Mouse (Mus musculus): ENCODE measurements at regions not wholly inside any gene's neighbourhood (a gene's known extent, or its start where the extent isn't known, plus 50 kb on each side); places are given as distances from the start of the nearest gene placed in this dataset.

DNA sequence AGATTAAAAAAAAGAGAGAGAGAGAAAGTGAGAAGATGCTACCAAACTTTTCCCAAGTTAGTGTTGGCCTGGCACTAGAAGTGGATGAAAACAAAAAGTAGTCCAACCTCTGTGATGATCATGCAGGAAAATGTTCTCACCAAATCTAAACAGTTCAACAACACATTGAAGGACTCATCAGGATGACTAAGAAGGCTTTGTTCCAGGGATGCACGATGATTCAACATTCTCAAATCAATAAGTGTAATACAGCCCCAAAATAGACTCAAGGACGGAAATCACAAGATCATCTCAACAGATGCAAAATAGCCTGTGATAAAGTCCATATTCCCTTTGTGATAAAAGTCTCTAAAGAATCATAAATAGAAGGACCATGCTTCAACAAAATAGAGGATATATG, 106.3 kb downstream of the Cysltr2 start:
- no peak for DNase-seq (ENCODE audit: low spot score)

DNA sequence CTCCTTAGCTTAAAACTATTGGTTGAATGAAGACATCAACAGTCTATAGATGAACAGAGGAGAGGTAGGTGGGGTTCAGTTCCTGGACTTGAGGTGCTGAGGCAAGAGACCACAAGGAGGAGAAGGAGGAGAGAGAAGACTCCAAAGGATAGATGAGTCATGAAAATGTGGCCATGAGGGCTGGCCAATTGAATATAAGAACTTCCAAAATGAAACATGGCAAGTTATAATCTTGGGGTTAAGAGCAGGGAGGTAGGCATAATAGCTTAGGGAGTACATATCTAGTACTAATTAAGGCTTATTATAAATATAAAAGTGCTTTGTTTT, 109.9 kb downstream of the Cysltr2 start:
- DNase-seq (ENCODE audit: low spot score) = no peak

- DNase-seq (ENCODE audit: low spot score) = no peak
Measured at GRCm38 (mm10) chr14:72938382-72939066, 110.4 kb downstream of the Cysltr2 start.

DNA sequence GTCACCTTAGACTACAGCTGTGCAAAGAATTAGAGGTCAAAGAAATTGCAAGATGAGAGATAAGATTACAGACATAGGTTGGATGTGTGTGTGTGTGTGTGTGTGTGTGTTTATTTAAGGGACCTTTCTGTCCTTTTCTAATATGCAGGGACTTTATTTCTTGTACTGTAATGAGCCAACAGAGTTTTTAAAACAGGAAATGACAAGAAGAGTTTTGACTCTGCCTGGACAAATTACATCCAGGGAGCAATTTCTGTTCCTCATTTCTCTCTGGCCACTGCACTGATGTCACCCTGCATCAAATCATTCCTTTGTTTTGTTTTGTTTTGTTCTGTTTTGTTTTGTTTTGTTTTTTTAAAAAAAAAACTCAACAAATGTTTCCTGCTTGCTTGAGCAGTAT, 115.3 kb downstream of the Cysltr2 start:
- no peak for DNase-seq (ENCODE audit: low spot score)

DNA sequence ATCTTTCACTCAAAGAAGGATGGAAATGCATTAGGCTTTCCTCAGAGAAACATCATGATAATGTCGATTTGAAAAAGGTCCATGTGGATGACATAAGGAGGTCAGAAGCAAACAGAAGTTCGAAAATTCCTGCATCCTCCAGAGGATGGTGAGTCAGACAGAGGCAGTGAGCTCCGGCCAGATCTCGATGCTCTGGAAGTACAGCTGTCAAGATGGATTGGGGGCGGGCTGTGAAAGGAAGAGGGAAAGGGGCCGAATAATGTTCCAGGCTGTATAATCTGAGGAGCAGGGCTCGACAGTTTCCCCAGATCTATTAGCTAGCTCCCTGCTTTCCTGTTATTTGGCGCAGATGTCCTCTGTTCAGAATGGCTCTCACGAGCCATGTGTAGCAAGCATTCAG, 116.6 kb downstream of the Cysltr2 start:
- DNase-seq (ENCODE audit: low spot score) = no peak

DNA sequence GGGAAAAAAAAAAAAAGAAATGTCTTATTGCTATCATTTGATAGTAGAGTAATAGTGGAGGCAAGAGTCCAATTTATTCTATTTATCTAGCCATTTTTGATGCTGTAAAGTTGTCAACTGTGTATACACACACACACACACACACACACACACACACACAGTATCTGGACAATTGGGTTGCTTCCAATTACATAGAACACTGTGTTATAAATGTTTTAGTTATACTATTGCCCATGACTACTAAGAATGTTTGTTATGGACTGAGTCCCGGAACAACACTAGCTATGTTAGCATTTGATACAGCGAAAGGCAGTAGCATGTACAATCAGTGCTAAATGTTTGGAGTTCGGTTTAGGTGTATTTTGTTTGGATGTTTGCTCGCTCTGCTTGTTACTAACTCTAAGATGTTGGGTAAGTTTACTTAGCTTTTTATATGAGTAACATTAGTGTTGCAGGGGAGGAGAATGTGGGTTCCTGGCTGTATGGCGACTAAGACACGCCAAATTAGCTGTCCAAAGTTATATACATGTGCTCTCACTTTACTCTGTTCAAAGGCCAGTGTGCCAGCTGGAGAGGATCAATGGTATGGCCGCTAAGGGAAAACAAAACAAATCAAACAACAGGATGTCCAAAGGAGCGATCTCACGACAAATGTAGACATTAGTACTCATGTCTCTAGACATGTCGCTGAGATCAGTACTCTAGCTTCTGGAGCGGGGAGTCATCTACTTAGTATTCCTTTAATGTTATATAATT, 147.6 kb downstream of the Cysltr2 start:
- no peak for DNase-seq (ENCODE audit: low spot score)

DNA sequence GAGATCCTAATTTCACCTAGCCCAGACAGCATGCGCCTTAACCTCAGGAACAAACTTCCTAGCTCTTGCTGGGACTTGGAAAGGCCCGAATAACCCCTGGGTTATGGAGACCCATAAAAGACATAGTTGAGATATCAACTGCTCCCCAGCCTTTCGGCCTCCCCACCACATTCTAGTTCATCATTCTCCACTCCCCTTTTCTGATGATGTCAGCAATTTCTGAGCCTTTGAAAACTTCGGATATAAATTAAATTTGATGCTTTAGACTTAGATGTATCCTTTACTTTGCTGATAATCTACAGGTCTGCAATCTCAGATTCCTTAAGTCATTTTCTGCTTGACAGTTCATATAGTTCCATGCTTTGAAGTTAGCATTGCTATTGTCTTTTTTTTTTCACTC, 149.3 kb downstream of the Cysltr2 start:
- DNase-seq (ENCODE audit: low spot score) = no peak

- DNase-seq (ENCODE audit: low spot score) = no peak
Measured at GRCm38 (mm10) chr14:72892316-72892715, 156.6 kb downstream of the Cysltr2 start.

- DNase-seq (ENCODE audit: low spot score) = no peak
Measured at GRCm38 (mm10) chr14:72889663-72890062, 159.3 kb downstream of the Cysltr2 start.

DNA sequence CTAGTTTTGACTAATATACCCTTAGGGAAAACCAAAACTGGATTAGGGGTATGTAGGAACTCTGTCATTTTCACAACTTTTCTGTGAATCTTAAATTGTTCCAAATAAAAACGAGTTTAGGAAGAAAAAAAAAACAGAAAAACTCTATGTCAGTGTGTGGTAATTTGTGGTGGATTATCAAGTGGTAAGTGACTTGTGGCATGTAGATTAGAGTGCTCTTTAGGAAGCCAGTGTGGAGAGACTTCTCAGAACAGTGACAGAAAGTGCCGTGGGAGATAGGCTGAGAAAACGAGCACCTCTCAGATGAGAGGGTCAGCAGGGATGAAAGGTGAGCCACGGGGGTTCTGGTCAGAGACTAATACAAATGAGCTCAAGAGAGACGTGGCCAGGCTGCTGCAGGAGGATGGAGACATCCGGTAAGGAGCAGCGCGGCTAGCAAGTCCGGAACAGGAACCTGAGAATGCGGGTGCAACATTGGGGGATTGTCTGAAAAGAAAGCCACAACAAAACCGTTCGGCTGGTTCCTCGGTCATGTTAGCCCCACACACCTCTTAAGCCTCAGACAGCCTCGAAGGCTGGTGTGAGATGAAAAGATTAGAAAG, 161.3 kb downstream of the Cysltr2 start:
- DNase-seq (ENCODE audit: low spot score) = no peak

DNA sequence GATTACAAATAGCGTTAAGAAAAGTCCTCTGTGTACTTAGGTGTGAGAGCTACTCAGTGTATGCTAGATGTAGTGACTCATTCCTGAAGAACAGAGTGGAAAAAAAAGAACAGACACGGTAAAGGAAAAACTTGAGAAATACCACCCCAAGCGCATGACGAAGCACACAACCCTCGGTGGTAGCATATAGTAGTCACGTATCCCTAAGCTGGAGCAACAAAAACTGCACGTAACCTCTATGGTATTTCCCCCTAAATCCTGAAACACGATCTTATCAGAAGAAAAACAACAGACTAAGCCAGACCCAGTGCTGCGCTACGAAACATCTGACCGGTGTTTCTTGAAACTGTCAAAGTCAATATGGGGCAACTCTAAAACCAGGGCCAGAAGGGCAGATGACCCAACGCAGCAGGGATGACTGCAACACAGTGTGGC, 162.0 kb downstream of the Cysltr2 start:
- no peak for DNase-seq (ENCODE audit: low spot score)

GRCm38 (mm10) chr14:72885824-72886223, 163.1 kb downstream of the Cysltr2 start:
- no peak for DNase-seq (ENCODE audit: low spot score)

- no peak for DNase-seq (ENCODE audit: low spot score)
Measured at GRCm38 (mm10) chr14:72884561-72884960, 164.4 kb downstream of the Cysltr2 start.

GRCm38 (mm10) chr14:72877132-72877531, 167.3 kb upstream of the Fndc3a start:
- no peak for DNase-seq (ENCODE audit: low spot score)

DNA sequence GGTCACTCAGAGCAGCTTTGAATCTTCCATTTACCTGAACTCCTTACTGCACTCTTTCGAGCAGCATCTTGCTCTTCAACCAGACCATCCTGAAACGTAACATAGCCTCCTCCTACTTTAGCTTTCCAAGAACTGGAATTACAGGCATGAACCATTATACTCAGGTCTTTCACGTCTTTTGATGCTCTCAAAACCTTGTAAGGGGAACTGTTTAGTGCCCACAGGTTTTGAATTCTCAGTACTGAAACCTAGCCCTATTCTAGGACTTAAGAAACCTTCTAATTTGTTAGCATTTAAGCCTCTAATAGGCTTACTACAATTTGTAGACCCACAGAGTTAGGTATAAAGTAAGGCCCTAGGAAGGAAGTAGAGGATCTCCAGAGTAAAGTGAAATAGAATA, 163.7 kb upstream of the Fndc3a start:
- no peak for DNase-seq (ENCODE audit: low spot score)

GRCm38 (mm10) chr14:72869188-72869749, 159.5 kb upstream of the Fndc3a start:
- DNase-seq (ENCODE audit: low spot score) = no peak

DNA sequence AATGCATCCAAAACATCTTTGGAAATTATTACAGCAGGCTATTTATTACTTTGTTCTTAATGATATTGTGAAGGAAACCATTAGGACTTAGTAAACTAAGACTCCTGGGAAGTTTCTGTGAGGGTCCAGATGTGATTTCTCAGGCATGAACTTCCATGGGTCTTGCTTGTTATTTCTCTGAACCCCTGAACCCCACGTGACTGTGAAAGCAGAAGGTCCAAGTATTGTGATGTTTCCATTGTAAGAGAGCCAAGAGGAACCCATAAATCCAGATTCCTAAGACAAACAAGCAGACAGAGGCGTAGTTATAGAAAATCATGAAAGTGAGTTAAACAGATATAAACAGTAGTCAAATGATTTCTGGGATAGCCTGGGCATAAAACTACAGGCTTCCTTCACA, 157.1 kb upstream of the Fndc3a start:
- DNase-seq (ENCODE audit: low spot score) = no peak

GRCm38 (mm10) chr14:72865531-72865930, 155.7 kb upstream of the Fndc3a start:
- DNase-seq (ENCODE audit: low spot score) = no peak

DNA sequence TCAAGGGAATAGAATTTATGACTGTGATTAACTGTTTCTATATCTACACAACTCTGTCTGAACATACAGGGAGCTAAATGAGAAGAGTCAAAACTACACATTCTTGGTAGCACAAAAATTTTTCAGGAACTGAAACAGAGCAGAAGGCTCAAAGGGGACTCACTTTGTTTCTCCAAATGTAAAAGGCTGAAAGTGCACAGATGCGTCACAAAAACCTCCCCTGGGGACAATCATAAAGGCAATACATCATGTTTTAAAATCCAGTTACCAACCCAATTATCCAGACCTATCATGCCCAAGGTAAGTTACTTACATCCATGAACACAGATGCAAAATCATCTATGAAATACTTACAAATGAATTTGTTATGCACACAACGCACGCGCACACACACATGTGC, 155.0 kb upstream of the Fndc3a start:
- no peak for DNase-seq (ENCODE audit: low spot score)

- DNase-seq (ENCODE audit: low spot score) = no peak
Measured at GRCm38 (mm10) chr14:72864130-72864529, 154.3 kb upstream of the Fndc3a start.

GRCm38 (mm10) chr14:72862806-72863526, 153.2 kb upstream of the Fndc3a start:
- DNase-seq (ENCODE audit: low spot score) = no peak

GRCm38 (mm10) chr14:72854226-72854625, 144.4 kb upstream of the Fndc3a start:
- DNase-seq (ENCODE audit: low spot score) = no peak

Data from lung, postnatal 25 days (tissue).